Mouse (Mus musculus) heart, adult 11 months (tissue): Measurements from ENCODE around the gene Enc1.
A peak's percentile ranks its signal among the peaks of the same experiment; 100 is the strongest.

ENCODE experiments used
- DNase-seq: peaks from one replicate; pipeline ENCODE4 v3.0.0; 2022

Enc1 gene

DNA sequence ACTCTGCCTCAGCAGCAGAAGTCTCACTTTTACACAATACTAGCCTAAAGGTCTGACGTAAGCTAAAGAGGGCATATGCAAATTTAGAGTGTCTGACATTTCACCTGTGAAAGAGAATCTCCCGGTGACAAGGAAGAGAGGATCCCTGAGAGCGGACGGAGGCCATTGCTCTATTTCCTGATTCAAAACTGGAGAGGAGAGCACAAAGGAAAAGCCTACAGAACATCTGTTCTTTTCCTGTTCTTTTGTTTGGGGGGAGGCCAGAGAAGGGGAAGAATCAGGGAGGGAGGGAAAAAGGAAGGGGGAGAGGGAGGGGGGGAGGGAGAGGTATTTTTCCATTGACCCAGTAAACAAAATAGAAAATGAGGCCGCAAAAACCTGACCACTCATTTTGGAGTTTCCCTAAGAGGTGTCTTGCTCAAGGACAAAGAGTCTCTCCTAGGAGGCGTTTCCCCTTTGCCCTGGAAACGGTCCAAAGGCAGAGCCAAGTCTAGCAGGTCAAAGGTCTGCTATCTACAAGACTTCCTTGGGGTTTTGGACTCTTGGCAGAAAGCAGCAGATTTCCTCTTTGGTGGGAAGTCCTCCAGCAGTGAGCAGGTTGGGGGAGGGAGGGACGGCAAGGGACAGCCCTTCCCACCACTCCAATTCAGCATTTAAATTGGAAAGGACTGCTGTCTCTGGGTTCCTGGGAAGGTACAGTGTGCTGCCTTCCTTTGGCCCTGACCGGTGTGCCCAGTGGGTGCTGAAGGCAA, 54.4 kb downstream of the Enc1 start:
- DNase-seq = peak; percentile 99

DNA sequence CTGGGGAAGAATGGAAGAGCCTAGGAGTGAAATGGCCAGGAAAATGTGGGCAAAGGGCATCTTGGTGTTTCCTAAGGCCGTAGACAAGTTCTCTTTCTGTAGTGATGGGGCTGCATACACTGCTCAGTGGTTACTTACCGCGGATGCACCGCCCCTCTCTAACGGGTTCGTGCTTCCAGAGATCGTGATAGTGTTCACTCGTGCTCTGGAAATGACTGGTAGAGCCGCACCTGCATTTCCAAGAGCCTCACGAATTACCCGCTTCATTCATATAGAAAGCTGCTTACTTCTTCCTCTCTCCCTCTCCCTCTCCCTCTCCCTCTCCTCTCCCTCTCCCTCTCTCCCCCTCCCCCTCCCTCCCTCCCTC, 54.9 kb downstream of the Enc1 start:
- no peak for DNase-seq

DNA sequence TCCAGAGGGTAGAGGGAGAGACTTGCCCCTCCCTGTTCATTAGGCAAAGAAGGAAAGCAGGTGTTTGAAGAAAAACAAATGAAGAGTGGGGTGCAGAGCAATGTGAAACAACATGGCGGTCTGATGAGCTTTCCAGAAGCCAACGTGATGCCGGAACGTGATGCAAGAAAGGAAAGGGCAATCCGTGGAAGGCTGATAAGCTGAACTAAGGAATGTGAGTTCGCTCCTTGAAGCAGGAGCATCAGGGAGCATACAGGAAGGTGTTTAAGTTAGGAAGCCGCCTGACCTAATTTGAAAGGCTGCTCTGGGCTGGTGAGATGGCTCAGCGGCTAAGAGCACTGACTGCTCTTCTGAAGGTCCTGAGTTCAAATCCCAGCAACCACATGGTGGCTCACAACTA, 55.4 kb downstream of the Enc1 start:
- peak; percentile 95 for DNase-seq

DNA sequence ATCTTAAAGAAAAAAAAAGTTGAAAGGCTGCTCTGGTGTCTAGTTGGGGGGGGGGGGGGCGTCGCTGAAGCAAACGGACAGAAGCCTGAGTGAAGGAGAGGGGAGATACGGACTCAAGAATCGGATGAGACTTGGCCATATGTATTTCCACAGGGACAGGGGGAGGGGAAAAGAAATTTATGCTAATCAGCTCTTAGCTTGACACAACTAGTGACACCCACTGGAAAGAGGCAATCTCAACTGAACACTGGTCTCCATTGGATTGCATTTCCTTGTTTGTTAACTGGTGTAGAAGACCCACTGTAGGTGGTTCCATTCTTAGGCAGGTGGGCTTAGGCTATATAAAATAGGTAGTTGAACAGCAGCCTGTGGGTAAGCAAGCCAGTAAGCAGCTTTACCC, 55.9 kb downstream of the Enc1 start:
- no peak for DNase-seq

DNA sequence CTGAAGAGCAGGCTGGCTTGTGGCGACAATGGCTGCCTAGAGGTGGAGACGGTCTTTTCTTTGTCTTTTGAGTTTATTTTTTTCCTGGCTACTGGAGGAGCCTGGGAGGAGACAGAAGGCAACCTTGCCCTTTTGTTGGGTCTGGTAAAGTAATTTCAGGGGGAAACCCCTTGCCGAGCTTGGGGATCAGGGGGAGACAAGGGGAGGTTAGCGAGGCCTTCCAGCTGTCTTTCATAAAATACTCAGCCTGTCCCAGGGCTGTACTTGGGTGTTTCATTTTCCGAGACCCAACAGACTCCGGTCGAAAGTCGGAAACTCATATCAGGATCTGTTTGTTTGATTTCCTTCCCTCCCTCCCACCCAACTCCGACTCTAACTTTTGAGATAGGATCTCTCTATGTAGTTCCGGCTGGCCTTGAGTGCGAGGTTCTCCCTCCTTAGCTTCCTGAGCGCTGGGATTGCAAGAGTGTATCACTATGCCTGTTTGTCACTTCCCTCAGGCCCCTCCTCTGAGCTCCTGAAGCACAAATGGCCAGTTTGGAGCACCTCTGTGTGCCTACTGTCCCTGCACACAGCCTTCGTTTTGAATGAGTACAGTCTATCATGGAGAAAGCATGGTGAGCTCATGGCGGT, 56.6 kb downstream of the Enc1 start:
- DNase-seq = peak; percentile 90

DNA sequence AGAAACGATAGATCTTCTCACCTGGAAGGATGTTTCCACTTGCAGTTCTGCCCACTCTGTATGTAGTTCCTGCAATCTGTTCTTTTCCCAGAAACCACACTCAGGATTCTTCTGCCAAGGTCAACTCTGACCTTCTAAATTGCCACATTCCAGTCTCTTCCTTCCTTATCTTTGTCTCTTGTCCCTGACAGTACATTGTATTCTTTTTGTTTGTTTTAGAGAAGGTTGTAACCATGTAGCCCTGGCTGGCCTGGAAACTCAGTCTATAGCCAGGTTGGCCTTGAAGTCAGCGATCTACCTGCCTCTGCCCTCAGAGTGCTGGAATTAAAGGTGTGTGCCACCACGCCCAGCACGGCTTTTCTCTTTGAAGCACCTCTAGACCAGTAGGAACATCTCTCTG, 58.0 kb downstream of the Enc1 start:
- DNase-seq = no peak

DNA sequence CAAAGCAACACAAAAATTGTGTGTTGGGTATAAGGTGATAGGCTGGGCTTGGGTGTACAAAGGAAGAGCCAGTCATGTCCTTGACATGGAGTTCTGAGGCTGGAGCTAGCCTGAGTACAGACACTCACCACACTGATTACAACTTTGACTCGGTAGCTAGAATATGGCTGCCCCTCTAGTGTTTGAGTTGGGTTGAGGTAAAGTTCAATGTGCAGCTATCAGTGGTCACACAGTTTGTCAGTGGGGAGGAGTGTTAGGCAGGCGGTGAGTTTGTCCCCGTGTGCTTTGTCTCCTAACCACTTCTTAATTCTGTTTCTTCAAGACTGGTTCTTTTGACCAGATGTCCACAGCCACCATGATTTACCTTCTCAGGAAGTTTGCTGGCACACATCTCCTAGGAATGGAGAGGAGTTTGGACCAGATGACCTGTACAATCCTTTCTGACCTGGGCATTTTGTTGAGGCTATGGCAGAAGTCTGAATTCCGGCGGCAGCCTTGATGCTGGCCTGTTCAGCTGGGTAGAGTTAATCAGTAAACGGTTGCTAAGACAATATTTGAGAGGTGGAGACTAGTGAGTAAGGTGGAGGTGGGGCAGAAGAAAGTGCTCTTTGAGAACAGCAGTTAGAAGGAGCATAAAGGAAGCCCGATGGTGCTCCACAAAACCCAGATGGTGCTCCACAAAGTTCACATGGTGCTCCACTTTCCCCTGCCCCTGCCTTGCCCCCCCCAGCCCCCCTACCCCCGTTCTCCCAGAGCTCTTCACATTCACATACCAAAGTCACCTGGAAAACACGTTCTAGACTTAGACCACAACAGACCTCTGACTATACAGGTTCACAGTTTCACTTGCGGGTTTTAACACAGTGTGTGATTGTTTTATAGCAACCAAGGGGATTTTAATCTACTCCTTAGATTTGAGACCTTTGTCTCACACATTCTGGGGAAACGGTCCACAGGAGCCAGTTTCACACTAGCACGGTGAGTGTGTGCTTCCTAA, 59.3 kb downstream of the Enc1 start:
- DNase-seq = no peak
